Mouse (Mus musculus): ENCODE data around the gene Ctps. TPM values are rescaled to one million over a fixed set of nuclear protein-coding genes. Genes with fewer than 3 reads are reported as not detected.

Ctps gene
- 17.3 TPM for total RNA-seq (2023)

DNA sequence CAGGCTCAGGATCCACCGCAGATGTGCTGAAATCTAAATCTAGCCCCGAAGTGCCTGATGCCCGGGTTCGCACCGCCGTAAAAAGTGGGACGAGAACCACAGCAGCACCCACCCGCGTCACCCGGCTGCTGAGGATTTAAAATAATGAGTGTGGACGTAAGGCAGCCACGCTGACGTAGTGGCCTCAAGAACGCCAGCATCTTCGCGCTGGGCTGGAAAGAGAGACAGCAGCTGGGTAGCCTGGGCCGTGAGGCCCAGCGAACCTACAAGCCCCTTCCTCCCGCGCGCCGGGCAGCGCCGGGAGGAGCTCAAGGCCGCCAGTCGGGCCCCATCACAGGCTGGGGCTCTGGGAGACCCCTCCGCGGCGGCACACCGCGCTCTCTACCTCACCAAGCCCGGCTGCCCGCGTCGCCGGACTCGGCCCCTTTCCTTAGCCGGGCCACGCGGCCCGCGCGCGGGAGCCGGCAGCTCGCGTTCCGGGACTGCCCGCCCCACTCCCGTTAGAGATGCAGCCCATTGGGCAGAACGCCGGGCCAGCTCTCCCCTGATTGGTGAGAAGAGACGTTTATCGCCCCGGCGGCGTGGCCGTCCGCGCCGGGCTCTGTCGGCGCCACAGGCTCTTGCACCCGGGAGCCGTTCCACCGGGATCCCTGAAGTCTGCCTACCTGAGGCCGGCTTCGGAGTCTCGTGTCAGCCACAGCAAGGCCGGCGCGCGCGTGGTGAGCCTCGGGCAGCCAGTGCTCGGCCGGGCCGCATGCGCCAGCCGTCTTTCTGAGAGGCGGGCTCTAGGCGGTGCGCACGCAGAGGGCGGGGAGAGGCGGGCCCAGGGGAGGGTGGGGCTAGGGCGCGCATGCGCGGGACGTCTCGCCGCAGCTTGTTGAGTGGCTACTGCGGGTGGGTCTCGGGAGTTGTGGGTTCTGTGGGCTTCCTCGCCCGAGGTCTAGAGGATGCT lies at the start of gene Ctps:
TSS of gene Ctps (minus strand) at position 791 of the 952 bp plus-strand sequence.

DNA sequence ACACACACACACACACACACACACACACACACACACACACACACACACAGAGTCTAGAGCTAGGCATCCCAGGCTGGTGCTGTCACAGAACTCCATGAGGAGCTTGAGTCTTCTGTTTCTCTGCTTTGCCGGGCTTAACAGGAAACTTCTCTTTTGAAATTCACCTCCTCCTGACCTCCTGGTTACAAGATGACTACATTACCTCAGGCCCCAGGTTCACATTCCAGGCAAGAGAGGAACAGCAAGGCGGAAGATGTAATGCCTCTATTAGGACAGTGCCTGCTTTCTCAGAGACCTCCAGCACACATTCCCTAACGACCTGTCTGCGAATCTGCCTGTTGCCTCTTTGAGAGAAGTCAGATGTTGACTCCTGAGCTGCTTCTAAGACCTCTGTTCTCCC lies 18.4 kb upstream of the Ctps start, which contains the start of gene Gm8439:
TSS of gene Gm8439 (plus strand) at position 301 of the 400 bp plus-strand sequence.

GRCm38 (mm10) chr4:120531986-120532385 lies 38.1 kb downstream of the Ctps start, which contains the start of gene Slfnl1:
Gene Slfnl1 (plus strand): TSS chr4:120532231.

Other genes with a start within 250 kb of the Ctps start
- 41.4 TPM for gene Scmh1, start 165.0 kb downstream of the Ctps start, total RNA-seq (2023)
- gene Slfnl1, start 38.0 kb downstream of the Ctps start, total RNA-seq (2023) = 0.41 TPM
- gene Gm8439, start 18.5 kb upstream of the Ctps start, total RNA-seq (2023) = not detected
- gene Cited4, start 96.3 kb upstream of the Ctps start, total RNA-seq (2023) = 0.47 TPM
- not detected for gene Kcnq4, start 178.3 kb upstream of the Ctps start, total RNA-seq (2023)

Data from CD4-positive naive resting alpha-beta T cell, adult 76 days (primary cell).